Comparison of ENCODE assay signal across 8 mouse cellular contexts in the genomic region with DNA sequence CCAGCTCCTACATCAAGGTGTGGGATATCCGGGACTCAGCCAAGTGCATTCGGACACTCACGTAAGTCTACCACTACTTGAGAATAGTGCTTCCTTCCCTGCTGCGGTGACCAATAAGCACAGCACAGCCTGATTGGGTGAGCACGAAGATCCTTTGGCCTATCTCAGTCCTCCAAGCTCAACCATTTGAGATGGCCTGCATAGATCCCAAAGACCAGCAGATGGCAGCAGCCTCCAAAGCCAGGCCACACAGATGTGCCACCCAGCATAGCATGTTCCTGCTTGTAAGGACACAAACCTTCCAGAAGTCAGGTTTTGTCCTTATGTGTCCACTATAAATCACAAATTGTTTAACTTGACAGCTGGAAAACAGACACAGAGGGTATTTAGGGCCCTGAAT. TPM values are rescaled to one million over a fixed set of nuclear protein-coding genes. Genes with fewer than 3 reads are reported as not detected.
DNase-seq lines count a peak whose midpoint lies in the region; ATAC-seq and TF ChIP-seq lines count a peak whose summit lies in the region.

No protein-coding gene starts in this region.

- no peak overlapping the region for H3K4me2 ChIP-seq in forebrain, embryonic 15.5 days (replicated peaks)
- H3K4me2 ChIP-seq in lung, embryonic 14.5 days = no peak overlapping the region

- H3K4me3 ChIP-seq in forebrain, embryonic 15.5 days = no peak overlapping the region
- no peak overlapping the region for H3K4me3 ChIP-seq in lung, embryonic 14.5 days (ENCODE audit: low read depth, low read length)

- TF ChIP-seq CTCF in lung, embryonic 14.5 days (IDR thresholded peaks at IDR 0.05; ENCODE audit: low read depth) = peak; percentile 97

- no peak overlapping the region for H3K9ac ChIP-seq in forebrain, embryonic 15.5 days (replicated peaks)
- H3K9ac ChIP-seq in lung, embryonic 14.5 days = no peak overlapping the region

- H3K27ac ChIP-seq in forebrain, embryonic 15.5 days (replicated peaks) = no peak overlapping the region
- H3K27ac ChIP-seq in lung, embryonic 14.5 days (ENCODE audit: low read depth) = no peak overlapping the region

- peak; percentile 59 for ATAC-seq in forebrain, embryonic 15.5 days (replicated peaks)
- peak; percentile 86 for ATAC-seq in lung, embryonic 14.5 days (ENCODE audit: insufficient read depth)

- H3K36me3 ChIP-seq in forebrain, embryonic 15.5 days = peaks cover 89% of the 10 kb centered on the region
- H3K36me3 ChIP-seq in lung, embryonic 14.5 days (ENCODE audit: insufficient read depth) = peaks cover 17% of the 10 kb centered on the region

- WGBS in forebrain, embryonic 15.5 days = 6% methylated on average over 5 of the region's 5 CpGs
- WGBS in lung, embryonic 14.5 days = 2% methylated on average over 5 of the region's 5 CpGs

- peak; percentile 91 for DNase-seq in NIH3T3 (ENCODE audit: low read depth)
- peak; percentile 65 for DNase-seq in cerebellum, adult 11-12 months
- peak; percentile 80 for DNase-seq in heart, postnatal 4 days
- DNase-seq in layer of hippocampus, adult 11-12 months (ENCODE audit: low spot score) = peak; percentile 83
- DNase-seq in lung, embryonic 14.5 days = peak; percentile 94
- peak; percentile 32 for DNase-seq in ovary, adult 18-20 months (ENCODE audit: low spot score)
- DNase-seq in thymus, postnatal 36 days = peak; percentile 52 to 60

- H3K4me1 ChIP-seq in forebrain, embryonic 15.5 days = peaks cover 9% of the 10 kb centered on the region; the same call in 1 of the 2 replicates
- H3K4me1 ChIP-seq in lung, embryonic 14.5 days (ENCODE audit: insufficient read depth) = no peaks in the 10 kb centered on the region; the same call in 1 of the 2 replicates

- no peaks in the 10 kb centered on the region for H3K9me3 ChIP-seq in forebrain, embryonic 15.5 days
- no peaks in the 10 kb centered on the region for H3K9me3 ChIP-seq in lung, embryonic 14.5 days (ENCODE audit: low read depth, low read length)

- no peaks in the 10 kb centered on the region for H3K27me3 ChIP-seq in forebrain, embryonic 15.5 days
- H3K27me3 ChIP-seq in lung, embryonic 14.5 days (ENCODE audit: insufficient read depth, low read length) = no peaks in the 10 kb centered on the region

RNA-seq across cellular contexts. Expression of gene Kif21b, which starts 38.9 kb away (rescaled TPM):
- polyA plus RNA-seq in forebrain, embryonic 15.5 days (2015; fragmentation: Nextera tagmentation; extraction: Ambion mirVana) = 71.9 and 75.0 TPM in 2 replicates
- total RNA-seq in heart, postnatal 4 days (2021) = 1 to 10 TPM; 1.7 to 2.3 TPM
- polyA plus RNA-seq in lung, embryonic 14.5 days (2014; fragmentation: Nextera tagmentation; extraction: Ambion mirVana) = 3.8 and 4.1 TPM in 2 replicates

RNA-seq across cellular contexts. Expression of gene Mroh3, which starts 42.5 kb away (rescaled TPM):
- polyA plus RNA-seq in forebrain, embryonic 15.5 days (2015; fragmentation: Nextera tagmentation; extraction: Ambion mirVana) = not detected in 2 replicates
- total RNA-seq in heart, postnatal 4 days (2021) = not detected
- 0.18 TPM in 1 of 2 replicates, not detected in the other for polyA plus RNA-seq in lung, embryonic 14.5 days (2014; fragmentation: Nextera tagmentation; extraction: Ambion mirVana)

Comparison
In these comparisons a context has a peak if more than half of its experiments do, and no peak if none do; other contexts are left out.
1. DNase-seq: peak in every context shown above with its lines; median percentile 94 in lung, embryonic 14.5 days; 91 in NIH3T3; 83 in layer of hippocampus, adult 11-12 months; 80 in heart, postnatal 4 days; 65 in cerebellum, adult 11-12 months; 56 in thymus, postnatal 36 days; 32 in ovary, adult 18-20 months.
2. RNA of gene Kif21b, which starts 38.9 kb away (polyA plus RNA-seq): 71.9 to 75.0 TPM in forebrain, embryonic 15.5 days; 3.8 to 4.1 TPM in lung, embryonic 14.5 days; every median in the first group is over 10 times any median in the second.